Mouse (Mus musculus): ENCODE data around the gene Col4a2. TPM values are rescaled to one million over a fixed set of nuclear protein-coding genes. Genes with fewer than 3 reads are reported as not detected.

Gene Col4a2
- polyA plus RNA-seq, 1 experiment: 77.1 TPM

DNA sequence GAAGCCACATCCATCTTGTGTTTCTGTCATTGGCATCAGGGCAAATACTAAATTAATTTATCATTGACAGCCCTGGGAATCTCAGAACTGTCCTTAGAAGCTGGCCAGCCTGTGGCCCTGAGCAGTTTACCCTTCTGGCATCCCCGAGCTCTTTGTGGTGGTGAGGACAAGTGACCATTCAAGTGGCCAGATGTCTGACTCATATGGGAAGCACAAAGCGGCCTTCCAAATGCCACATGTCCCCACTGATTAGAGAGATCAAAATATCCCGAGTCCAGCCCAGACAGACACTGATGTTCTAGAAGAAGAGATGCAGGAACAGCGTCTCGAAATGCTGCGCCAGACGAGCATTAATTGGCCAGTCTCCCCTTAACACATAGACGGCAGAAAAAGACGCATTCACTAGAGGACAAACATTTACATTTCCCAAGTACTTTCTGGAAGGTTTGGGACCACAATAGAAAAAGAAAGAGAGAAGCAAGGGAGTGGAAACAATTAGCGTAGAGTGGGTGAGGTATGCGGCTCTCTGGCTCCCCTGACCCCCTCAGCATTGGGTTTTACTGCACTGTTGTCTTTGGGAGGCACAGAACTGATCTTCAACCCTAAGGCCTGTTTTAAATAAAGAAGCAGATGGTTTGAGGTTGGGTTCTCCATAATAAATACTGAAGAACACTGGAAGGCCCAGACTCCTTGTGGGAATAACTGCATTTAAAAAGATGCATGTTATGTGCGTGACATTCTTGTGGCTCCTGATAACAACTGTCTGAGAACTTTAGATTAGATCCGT is 50.9 kb downstream of the Col4a2 start:
- TF ChIP-seq POLR2A (IDR thresholded peaks at IDR 0.05; ENCODE audit: borderline replicate concordance, extremely low read depth, insufficient read depth, insufficient read length, poor library complexity, severe bottlenecking): no peak
- TF ChIP-seq CTCF (IDR thresholded peaks at IDR 0.05; ENCODE audit: borderline replicate concordance, extremely low read depth, insufficient read depth, insufficient read length): no peak
- DNase-seq (ENCODE audit: low read depth): peak; percentile 25

- DNase-seq (ENCODE audit: low read depth): no peak
- TF ChIP-seq POLR2A (IDR thresholded peaks at IDR 0.05; ENCODE audit: borderline replicate concordance, extremely low read depth, insufficient read depth, insufficient read length, poor library complexity, severe bottlenecking) (no peak), CTCF (IDR thresholded peaks at IDR 0.05; ENCODE audit: borderline replicate concordance, extremely low read depth, insufficient read depth, insufficient read length) (no peak)
Measured at GRCm38 (mm10) chr8:11366251-11366650, 53.6 kb downstream of the Col4a2 start.

- no peak for TF ChIP-seq CTCF (IDR thresholded peaks at IDR 0.05; ENCODE audit: borderline replicate concordance, extremely low read depth, insufficient read depth, insufficient read length)
- no peak for TF ChIP-seq POLR2A (IDR thresholded peaks at IDR 0.05; ENCODE audit: borderline replicate concordance, extremely low read depth, insufficient read depth, insufficient read length, poor library complexity, severe bottlenecking)
- DNase-seq (ENCODE audit: low read depth): no peak
Measured at GRCm38 (mm10) chr8:11366741-11367140, 54.1 kb downstream of the Col4a2 start.

- TF ChIP-seq CTCF (IDR thresholded peaks at IDR 0.05; ENCODE audit: borderline replicate concordance, extremely low read depth, insufficient read depth, insufficient read length) (no peak), POLR2A (IDR thresholded peaks at IDR 0.05; ENCODE audit: borderline replicate concordance, extremely low read depth, insufficient read depth, insufficient read length, poor library complexity, severe bottlenecking) (no peak)
- no peak for DNase-seq (ENCODE audit: low read depth)
Measured at GRCm38 (mm10) chr8:11367670-11368069, 55.1 kb downstream of the Col4a2 start.

- no peak for DNase-seq (ENCODE audit: low read depth)
- TF ChIP-seq CTCF (IDR thresholded peaks at IDR 0.05; ENCODE audit: borderline replicate concordance, extremely low read depth, insufficient read depth, insufficient read length) (no peak), POLR2A (IDR thresholded peaks at IDR 0.05; ENCODE audit: borderline replicate concordance, extremely low read depth, insufficient read depth, insufficient read length, poor library complexity, severe bottlenecking) (no peak)
Measured at GRCm38 (mm10) chr8:11369526-11370203, 57.1 kb downstream of the Col4a2 start.

GRCm38 (mm10) chr8:11371347-11371746 is 58.7 kb downstream of the Col4a2 start:
- no peak for TF ChIP-seq CTCF (IDR thresholded peaks at IDR 0.05; ENCODE audit: borderline replicate concordance, extremely low read depth, insufficient read depth, insufficient read length)
- no peak for TF ChIP-seq POLR2A (IDR thresholded peaks at IDR 0.05; ENCODE audit: borderline replicate concordance, extremely low read depth, insufficient read depth, insufficient read length, poor library complexity, severe bottlenecking)
- DNase-seq (ENCODE audit: low read depth): no peak

DNA sequence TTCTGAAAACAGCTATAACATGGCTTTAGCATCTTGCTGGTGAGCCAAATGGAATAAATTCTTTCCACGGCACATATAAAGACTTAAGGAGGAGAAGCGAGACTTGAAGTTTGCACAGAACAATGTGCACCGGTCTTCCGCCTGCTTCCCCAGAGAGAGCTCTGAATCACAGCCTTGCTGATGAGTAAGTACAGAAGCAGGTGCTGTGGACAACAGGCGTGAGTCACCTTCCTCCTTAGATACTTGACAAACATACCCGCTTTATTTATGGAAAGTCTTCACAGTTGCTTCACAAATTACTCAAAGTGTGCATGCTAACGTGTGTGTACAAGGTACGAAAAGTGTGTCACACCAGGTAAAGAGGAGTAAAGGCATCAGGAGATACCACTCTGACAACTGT is 59.5 kb downstream of the Col4a2 start:
- DNase-seq (ENCODE audit: low read depth): no peak

DNA sequence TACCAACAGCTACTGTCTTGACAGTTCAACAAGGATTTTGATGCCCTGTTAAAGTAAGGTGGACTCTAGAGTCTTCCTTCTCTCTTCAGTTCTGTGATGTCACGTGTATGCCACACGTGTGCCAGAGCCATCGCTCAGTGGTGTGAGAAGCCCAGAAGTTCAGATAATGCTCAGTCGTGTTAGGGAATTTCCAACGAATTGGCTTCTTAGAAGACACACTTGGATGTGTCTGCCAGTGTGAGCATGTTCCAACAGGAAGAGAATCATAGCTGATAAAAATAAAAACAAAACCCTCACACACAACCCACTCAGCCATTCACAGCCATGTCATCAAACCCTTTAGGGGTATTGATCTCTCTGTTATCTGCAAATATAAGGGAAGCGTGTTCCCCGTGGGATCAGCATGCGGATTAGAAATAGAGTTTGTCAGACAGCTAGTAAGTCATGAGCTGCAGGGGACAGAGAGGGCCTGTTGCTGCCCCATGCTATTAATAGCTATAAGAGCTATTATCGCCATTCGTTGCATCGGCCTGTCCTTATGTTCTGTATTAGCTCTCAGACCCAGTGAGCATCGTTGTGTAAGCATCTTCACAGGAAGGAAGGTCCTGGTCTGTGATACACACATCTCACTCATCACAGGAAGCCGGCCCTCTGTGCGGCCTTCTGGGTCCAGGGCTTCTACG is 61.2 kb downstream of the Col4a2 start:
- no peak for DNase-seq (ENCODE audit: low read depth)

More for the DNA sequence above, 59.5 kb downstream of the Col4a2 start:
- no peak for TF ChIP-seq POLR2A (IDR thresholded peaks at IDR 0.05; ENCODE audit: borderline replicate concordance, extremely low read depth, insufficient read depth, insufficient read length, poor library complexity, severe bottlenecking)
- no peak for TF ChIP-seq CTCF (IDR thresholded peaks at IDR 0.05; ENCODE audit: borderline replicate concordance, extremely low read depth, insufficient read depth, insufficient read length)

GRCm38 (mm10) chr8:11374326-11375076 is 61.9 kb downstream of the Col4a2 start:
- no peak for DNase-seq (ENCODE audit: low read depth)
- TF ChIP-seq CTCF (IDR thresholded peaks at IDR 0.05; ENCODE audit: borderline replicate concordance, extremely low read depth, insufficient read depth, insufficient read length): no peak
- no peak for TF ChIP-seq POLR2A (IDR thresholded peaks at IDR 0.05; ENCODE audit: borderline replicate concordance, extremely low read depth, insufficient read depth, insufficient read length, poor library complexity, severe bottlenecking)

More for the DNA sequence above, 61.2 kb downstream of the Col4a2 start:
- TF ChIP-seq POLR2A (IDR thresholded peaks at IDR 0.05; ENCODE audit: borderline replicate concordance, extremely low read depth, insufficient read depth, insufficient read length, poor library complexity, severe bottlenecking) (no peak), CTCF (IDR thresholded peaks at IDR 0.05; ENCODE audit: borderline replicate concordance, extremely low read depth, insufficient read depth, insufficient read length) (no peak)

GRCm38 (mm10) chr8:11375749-11376438 is 63.3 kb downstream of the Col4a2 start:
- no peak for DNase-seq (ENCODE audit: low read depth)
- TF ChIP-seq CTCF (IDR thresholded peaks at IDR 0.05; ENCODE audit: borderline replicate concordance, extremely low read depth, insufficient read depth, insufficient read length): no peak
- TF ChIP-seq POLR2A (IDR thresholded peaks at IDR 0.05; ENCODE audit: borderline replicate concordance, extremely low read depth, insufficient read depth, insufficient read length, poor library complexity, severe bottlenecking): no peak

Measured in brain, embryonic 14.5 days (tissue).